Mouse (Mus musculus): Measurements from ENCODE around the gene Slc6a5. TPM values are rescaled to one million over a fixed set of nuclear protein-coding genes. Genes with fewer than 3 reads are reported as not detected.

Gene Slc6a5
- total RNA-seq, 2 experiments from 2014 or later: not detected

DNA sequence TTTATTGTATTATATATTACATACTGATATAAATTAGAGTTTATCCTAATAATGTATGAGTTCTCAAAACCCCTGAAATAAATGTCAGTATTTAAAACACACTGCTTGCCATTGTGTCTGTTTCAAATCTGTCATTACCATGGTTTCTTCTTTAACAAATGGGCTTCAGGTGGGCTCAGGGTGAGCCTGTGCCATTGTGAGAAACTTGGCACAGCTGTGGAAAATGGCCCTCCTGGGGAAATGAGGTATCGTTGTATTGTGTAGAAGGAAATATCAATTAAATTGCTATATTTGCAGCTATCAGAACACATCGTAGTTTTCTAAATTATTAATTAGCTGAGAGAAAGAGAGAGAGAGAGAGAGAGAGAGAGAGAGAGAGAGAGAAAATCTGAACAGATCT, 53.8 kb downstream of the Slc6a5 start:
- no peak for DNase-seq
- intact Hi-C loops (cut with DNase I; ENCODE audit: low total_unique reads): no loop called here

- intact Hi-C loops (cut with DNase I; ENCODE audit: low total_unique reads): no loop called here
- DNase-seq: no peak
These were observed 59.6 kb downstream of the Slc6a5 start for GRCm38 (mm10) chr7:49969516-49969915.

DNA sequence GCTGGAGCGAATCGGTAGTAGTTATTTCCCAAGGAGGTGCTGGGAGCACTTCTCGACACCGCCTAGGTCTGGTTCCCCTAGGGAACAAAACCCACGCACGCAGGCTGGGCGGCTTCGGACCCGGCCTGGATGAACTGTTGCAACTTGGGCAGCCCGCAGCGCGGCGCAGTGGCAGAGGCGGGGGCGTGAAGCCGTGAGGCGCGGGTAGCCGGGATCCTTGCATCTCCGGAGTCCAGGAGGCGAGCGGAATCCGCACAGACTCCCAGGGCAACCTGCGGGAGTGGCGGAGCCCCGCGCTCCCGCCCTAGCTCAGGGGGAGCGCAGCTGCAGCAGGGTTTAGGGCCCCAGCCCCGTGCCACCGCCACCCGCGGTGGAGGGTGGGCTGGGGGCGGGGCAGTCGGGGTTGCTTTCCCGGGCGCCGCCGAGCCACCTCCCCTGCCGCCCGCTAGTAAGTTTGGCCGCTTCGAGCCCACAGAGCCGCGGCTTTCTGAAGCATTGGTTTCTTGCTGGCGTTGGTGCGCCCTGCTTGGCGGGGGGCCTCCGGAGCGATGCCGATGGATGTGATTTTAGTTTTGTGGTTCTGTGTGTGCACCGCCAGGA, 65.0 kb downstream of the Slc6a5 start, which contains the start of gene Nell1:
Gene Nell1, plus strand, starts transcription at position 24 of the 600 bp plus-strand sequence.
- no peak for DNase-seq
- intact Hi-C loops (cut with DNase I; ENCODE audit: low total_unique reads): no loop called here

- DNase-seq: no peak
- intact Hi-C loops (cut with DNase I; ENCODE audit: low total_unique reads): no loop called here
These were observed 65.6 kb downstream of the Slc6a5 start for GRCm38 (mm10) chr7:49975441-49976121.

- DNase-seq: no peak
- intact Hi-C loops (cut with DNase I; ENCODE audit: low total_unique reads): no loop called here
These were observed 71.7 kb downstream of the Slc6a5 start for GRCm38 (mm10) chr7:49981511-49982227.

DNA sequence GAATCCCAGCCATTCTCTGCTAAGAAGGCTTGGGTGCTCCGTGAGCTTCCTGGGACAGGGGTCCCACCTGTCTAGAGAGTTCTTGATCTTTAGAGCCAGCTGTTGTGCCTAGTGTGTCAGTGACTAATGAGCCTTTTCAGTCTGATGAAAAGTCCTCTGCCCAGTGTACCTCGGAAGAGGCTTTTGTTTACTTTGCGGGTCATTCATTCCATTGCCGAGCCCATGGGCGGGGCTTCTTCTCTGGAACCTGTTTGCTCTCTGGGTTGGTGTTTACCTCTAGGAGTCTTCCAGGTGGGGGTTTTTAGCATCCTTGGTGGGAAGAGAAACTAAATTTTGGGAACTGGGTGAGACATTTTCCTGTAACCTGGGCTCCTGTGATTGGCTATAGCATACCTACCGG, 74.8 kb downstream of the Slc6a5 start:
- intact Hi-C loops (cut with DNase I; ENCODE audit: low total_unique reads): no loop called here
- no peak for DNase-seq

DNA sequence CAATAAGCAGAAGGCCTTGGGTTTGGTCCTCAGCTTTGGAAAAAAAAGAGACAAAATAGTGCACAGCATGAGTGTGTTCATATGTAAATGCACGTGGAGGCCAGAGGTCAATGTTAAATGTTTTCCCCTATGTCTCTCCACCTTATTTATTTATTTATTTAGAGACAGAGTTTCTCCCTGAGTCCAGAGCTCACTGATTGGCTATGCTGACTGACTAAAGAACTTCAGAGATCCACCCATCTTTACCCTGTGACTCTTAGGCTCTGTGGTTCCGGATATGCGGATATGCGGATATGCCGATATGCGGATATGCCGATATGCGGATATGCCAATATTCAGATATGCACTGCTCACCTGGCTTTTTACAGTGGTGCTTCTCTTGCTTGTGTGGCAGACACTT, 76.0 kb downstream of the Slc6a5 start:
- intact Hi-C loops (cut with DNase I; ENCODE audit: low total_unique reads): no loop called here
- no peak for DNase-seq

DNA sequence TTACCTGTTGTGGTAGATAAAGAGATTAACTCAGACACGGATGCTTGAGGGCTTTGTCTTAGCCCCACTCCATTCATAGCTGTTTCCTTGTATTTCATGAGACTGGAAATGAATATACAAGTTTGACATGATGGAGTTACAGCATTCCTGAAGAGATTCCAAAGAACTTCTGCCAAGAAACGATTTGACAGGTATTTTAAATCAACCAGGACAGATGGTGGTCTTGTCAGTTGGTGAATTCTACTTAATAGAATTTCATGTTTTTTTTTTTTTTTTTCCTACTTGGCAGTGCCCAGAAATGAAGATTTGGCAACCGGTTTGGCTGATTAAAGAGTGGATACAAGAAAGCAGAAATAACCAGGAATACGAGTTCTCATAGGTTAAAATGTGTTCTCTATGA, 89.4 kb downstream of the Slc6a5 start:
- DNase-seq: no peak
- intact Hi-C loops (cut with DNase I; ENCODE audit: low total_unique reads): no loop called here

DNA sequence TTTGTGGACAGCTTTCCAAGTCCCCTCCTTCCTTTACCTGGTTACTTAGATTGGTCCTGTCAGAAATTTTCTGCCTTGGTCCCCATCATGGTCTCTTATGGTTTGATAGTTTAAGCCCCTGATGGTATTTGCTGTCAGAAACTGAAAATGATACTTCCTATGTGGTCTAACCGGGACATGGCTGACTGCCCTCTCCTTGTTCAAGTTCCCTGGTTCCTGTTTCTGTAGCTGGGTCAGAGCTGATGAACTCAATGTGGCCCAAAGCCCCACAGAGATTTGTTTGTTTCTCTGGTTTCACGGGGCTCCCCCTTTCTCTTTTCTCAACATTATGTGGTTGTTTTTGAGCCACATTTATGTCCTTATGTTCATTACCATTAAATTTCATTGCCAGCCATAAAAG, 95.3 kb downstream of the Slc6a5 start:
- intact Hi-C loops (cut with DNase I; ENCODE audit: low total_unique reads): no loop called here
- DNase-seq: no peak

Other genes starting within 250 kb of the Slc6a5 start
- 1 to 10 TPM; 1.5 to 1.9 TPM for gene Htatip2, start 151.0 kb upstream of the Slc6a5 start, total RNA-seq (2021)
- 10 to 100 TPM in 1 of 2 experiments, 1 to 10 TPM in 1; 8.8 to 10.7 TPM for gene Prmt3, start 131.8 kb upstream of the Slc6a5 start, total RNA-seq (2021)
- under 1 TPM; 0.11 to 0.21 TPM for gene Nell1, start 64.7 kb downstream of the Slc6a5 start, total RNA-seq (2021)

Data from gastrocnemius, postnatal 14 days (tissue).